Comparison of ENCODE assay signal across 9 mouse cellular contexts in the genomic region with DNA sequence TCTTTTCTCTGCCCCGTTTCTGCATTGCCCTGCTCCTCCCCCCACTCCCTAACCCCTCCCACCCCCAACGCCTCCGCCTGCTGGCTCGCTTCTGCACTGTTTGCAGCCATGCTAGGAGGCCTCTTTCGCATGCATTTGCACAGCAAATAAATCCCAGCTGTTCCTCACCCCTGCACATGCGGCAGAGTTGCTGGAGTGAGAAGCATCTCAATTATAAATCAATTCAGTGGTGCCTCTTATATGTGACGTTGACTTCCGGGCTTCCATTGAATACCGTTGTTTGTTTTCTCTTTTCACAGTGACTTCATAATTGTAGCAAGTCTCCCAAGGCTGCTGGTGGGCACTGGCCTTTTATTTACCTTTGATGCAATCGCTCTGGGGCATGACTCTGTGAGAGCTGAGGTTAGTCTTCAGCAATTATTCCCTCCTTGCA.
DNase-seq lines count a peak whose midpoint lies in the region; ATAC-seq lines count a peak whose summit lies in the region.
"Had no signal": no experiment of that assay in that cellular context is flagged by ENCODE, and none has a peak within 500 bp of the region (broad histone marks: within the 10 kb centered on the region; RNA-seq: fewer than 3 reads in every experiment).

No protein-coding gene starts in this region.

- H3K9ac ChIP-seq in forebrain, embryonic 15.5 days (replicated peaks) = no peak overlapping the region
- H3K9ac ChIP-seq in kidney, embryonic 16.5 days (replicated peaks; ENCODE audit: low read length) = no peak overlapping the region; the same call in 1 of the 2 replicates

- H3K4me3 ChIP-seq in forebrain, embryonic 15.5 days = no peak overlapping the region
- peak overlapping the region; percentile 7; the same call in 1 of the 2 replicates for H3K4me3 ChIP-seq in kidney, embryonic 16.5 days (ENCODE audit: low read length)
- H3K4me3 ChIP-seq: erythroblast, embryonic 14.5 days had no signal

- no peaks in the 10 kb centered on the region for H3K36me3 ChIP-seq in forebrain, embryonic 15.5 days
- no peaks in the 10 kb centered on the region for H3K36me3 ChIP-seq in kidney, embryonic 16.5 days (ENCODE audit: insufficient read depth, low read length)

- no peaks in the 10 kb centered on the region for H3K27me3 ChIP-seq in forebrain, embryonic 15.5 days
- no peaks in the 10 kb centered on the region for H3K27me3 ChIP-seq in kidney, embryonic 16.5 days (ENCODE audit: insufficient read depth, low read length)

- peak overlapping the region; percentile 20 for H3K4me2 ChIP-seq in forebrain, embryonic 15.5 days (replicated peaks)
- H3K4me2 ChIP-seq in kidney, embryonic 16.5 days (replicated peaks; ENCODE audit: low read depth, low read length) = peak overlapping the region; percentile 31

- no peak overlapping the region for H3K27ac ChIP-seq in forebrain, embryonic 15.5 days (replicated peaks)
- peak overlapping the region; percentile 79 for H3K27ac ChIP-seq in kidney, embryonic 16.5 days (ENCODE audit: low read length)

- peak; percentile 50 for DNase-seq in CD4-positive, CD25-positive, alpha-beta regulatory T cell, adult 2 months (ENCODE audit: low read depth, low spot score)
- DNase-seq in Muller cell, postnatal 12 days (ENCODE audit: inconsistent ontology term) = peak; percentile 29
- DNase-seq in lung, postnatal 14 days = peak; percentile 23
- DNase-seq in layer of hippocampus, postnatal 36 days = no peak
- DNase-seq in frontal cortex, postnatal 14 days (ENCODE audit: low spot score in 2 of 2) = no peak

- H3K4me1 ChIP-seq in forebrain, embryonic 15.5 days = peaks cover 7% of the 10 kb centered on the region
- peaks cover 14% of the 10 kb centered on the region for H3K4me1 ChIP-seq in kidney, embryonic 16.5 days (ENCODE audit: insufficient read depth, low read length)

- ATAC-seq in CD4-positive, CD25-positive, alpha-beta regulatory T cell, adult 4 months = no peak
- peak; percentile 74 for ATAC-seq in forebrain, embryonic 15.5 days (replicated peaks)
- peak; percentile 88 for ATAC-seq in kidney, embryonic 16.5 days (ENCODE audit: low FRiP score, low TSS enrichment)

- H3K9me3 ChIP-seq in forebrain, embryonic 15.5 days = no peaks in the 10 kb centered on the region
- H3K9me3 ChIP-seq in kidney, embryonic 16.5 days (ENCODE audit: low read length) = peaks cover 6% of the 10 kb centered on the region

- WGBS in forebrain, embryonic 15.5 days = 4% methylated on average over 10 of the region's 10 CpGs
- WGBS in kidney, embryonic 16.5 days = 1% methylated on average over 10 of the region's 10 CpGs

Comparison
In these comparisons a context has a peak if more than half of its experiments do, and no peak if none do; other contexts are left out.
1. DNase-seq: peak in CD4-positive, CD25-positive, alpha-beta regulatory T cell, adult 2 months (single experiment), Muller cell, postnatal 12 days (single experiment) and lung, postnatal 14 days (single experiment); none in layer of hippocampus, postnatal 36 days (0 of 2) and frontal cortex, postnatal 14 days (0 of 2).